Comparison of ENCODE assay signal across 17 mouse cellular contexts in genomic region chr2:164558426-164558825, GRCm38 (mm10). TPM values are rescaled to one million over a fixed set of nuclear protein-coding genes. Genes with fewer than 3 reads are reported as not detected.
A peak's percentile ranks its signal among the peaks of the same experiment; 100 is the strongest.
DNase-seq lines count a peak whose midpoint lies in the region; ATAC-seq lines count a peak whose summit lies in the region.
"Had no signal": no experiment of that assay in that cellular context is flagged by ENCODE, and none has a peak within 500 bp of the region (broad histone marks: within the 10 kb centered on the region; RNA-seq: fewer than 3 reads in every experiment).

No protein-coding gene starts in this region.

- H3K9ac ChIP-seq in lung, embryonic 16.5 days (ENCODE audit: low read length) = no peak overlapping the region
- no peak overlapping the region for H3K9ac ChIP-seq in stomach, embryonic 15.5 days
- H3K9ac ChIP-seq: heart, embryonic 13.5 days; liver, embryonic 12.5 days; neural tube, embryonic 15.5 days had no signal

- no peaks in the 10 kb centered on the region for H3K36me3 ChIP-seq in lung, embryonic 16.5 days (ENCODE audit: control insufficient read depth, insufficient read depth, low read length)
- H3K36me3 ChIP-seq in stomach, embryonic 15.5 days = no peaks in the 10 kb centered on the region
- H3K36me3 ChIP-seq: heart, embryonic 13.5 days; hindbrain, embryonic 10.5 days; liver, embryonic 12.5 days; neural tube, embryonic 15.5 days had no signal

- DNase-seq in lung, postnatal 10 days = no peak
- peak; percentile 60 to 67 for DNase-seq in frontal cortex, adult 2 months (ENCODE audit: extremely low spot score in 1 of 2, low spot score in 1 of 2)
- DNase-seq in layer of hippocampus, postnatal 36 days = peak; percentile 6 to 34
- no peak for DNase-seq in adrenal gland, adult 8-10 months
- DNase-seq in gastrocnemius, postnatal 10 days = no peak
- DNase-seq: cerebellum, adult 2 months; gastrocnemius, postnatal 36 days had no signal

- WGBS in lung, embryonic 16.5 days = 45% methylated on average over 8 of the region's 8 CpGs
- WGBS in stomach, embryonic 15.5 days = 70% methylated on average over 8 of the region's 8 CpGs

- H3K27me3 ChIP-seq in lung, embryonic 16.5 days (ENCODE audit: control insufficient read depth, insufficient read depth, low read depth, low read length) = no peaks in the 10 kb centered on the region; the same call in 1 of the 2 replicates
- H3K27me3 ChIP-seq in stomach, embryonic 15.5 days (replicated peaks) = no peaks in the 10 kb centered on the region

- peaks cover 12% of the 10 kb centered on the region for H3K4me1 ChIP-seq in lung, embryonic 16.5 days (replicated peaks; ENCODE audit: control insufficient read depth, insufficient read depth, low read length)
- peaks cover 8% of the 10 kb centered on the region for H3K4me1 ChIP-seq in stomach, embryonic 15.5 days

- H3K9me3 ChIP-seq in lung, embryonic 16.5 days (ENCODE audit: control insufficient read depth, low read length) = no peaks in the 10 kb centered on the region
- no peaks in the 10 kb centered on the region for H3K9me3 ChIP-seq in stomach, embryonic 15.5 days
- H3K9me3 ChIP-seq: heart, embryonic 13.5 days; hindbrain, embryonic 10.5 days; liver, embryonic 12.5 days; neural tube, embryonic 15.5 days had no signal

- H3K27ac ChIP-seq in lung, embryonic 16.5 days (ENCODE audit: low read length) = peak overlapping the region; percentile 71
- peak overlapping the region; percentile 73 for H3K27ac ChIP-seq in stomach, embryonic 15.5 days
- H3K27ac ChIP-seq: heart, embryonic 13.5 days; hindbrain, embryonic 10.5 days; liver, embryonic 12.5 days; neural tube, embryonic 15.5 days had no signal

- H3K4me3 ChIP-seq in lung, embryonic 16.5 days (ENCODE audit: low read length) = no peak overlapping the region
- H3K4me3 ChIP-seq in stomach, embryonic 15.5 days (replicated peaks) = no peak overlapping the region
- H3K4me3 ChIP-seq: heart, embryonic 13.5 days; hindbrain, embryonic 10.5 days; liver, embryonic 12.5 days; neural tube, embryonic 15.5 days had no signal

- H3K4me2 ChIP-seq in lung, embryonic 16.5 days (ENCODE audit: low read depth, low read length) = no peak overlapping the region
- H3K4me2 ChIP-seq in stomach, embryonic 15.5 days = no peak overlapping the region
- H3K4me2 ChIP-seq: neural tube, embryonic 15.5 days had no signal

- ATAC-seq in lung, embryonic 16.5 days (ENCODE audit: low read depth) = no peak
- ATAC-seq in stomach, embryonic 15.5 days (ENCODE audit: insufficient read depth, low FRiP score, low read depth) = no peak
- ATAC-seq: forebrain, embryonic 14.5 days; inflammation-experienced regulatory T-cells, adult 6 months; liver, embryonic 12.5 days had no signal

RNA-seq across cellular contexts. Expression of gene Wfdc2, which starts 3.8 kb away (rescaled TPM):
- 486 and 558 TPM in 2 replicates for polyA plus RNA-seq in lung, embryonic 16.5 days (2015; fragmentation: Nextera tagmentation; extraction: Ambion mirVana)
- polyA plus RNA-seq in frontal cortex, adult 2 months (2012; rRNA removed) = 0.76 and 1.2 TPM in 2 replicates
- total RNA-seq in layer of hippocampus, postnatal 36 days (2021) = not detected
- polyA plus RNA-seq in stomach, embryonic 15.5 days (2015; fragmentation: Nextera tagmentation; extraction: Ambion mirVana) = 162 and 175 TPM in 2 replicates
- total RNA-seq in adrenal gland, adult 8-10 months (2022) = not detected
- not detected for total RNA-seq in gastrocnemius, postnatal 10 days (2021)
- polyA plus RNA-seq: inflammation-experienced regulatory T-cells, adult 6 months had no signal

RNA-seq across cellular contexts. Expression of gene Spint3, which starts 14.8 kb away (rescaled TPM):
- not detected in 2 replicates for polyA plus RNA-seq in lung, embryonic 16.5 days (2015; fragmentation: Nextera tagmentation; extraction: Ambion mirVana)
- polyA plus RNA-seq in frontal cortex, adult 2 months (2012; rRNA removed) = not detected in 2 replicates
- not detected for total RNA-seq in layer of hippocampus, postnatal 36 days (2021)
- not detected in 2 replicates for polyA plus RNA-seq in stomach, embryonic 15.5 days (2015; fragmentation: Nextera tagmentation; extraction: Ambion mirVana)
- not detected for total RNA-seq in adrenal gland, adult 8-10 months (2022)
- not detected for total RNA-seq in gastrocnemius, postnatal 10 days (2021)
- total RNA-seq: gastrocnemius, postnatal 36 days; left cerebral cortex, postnatal 10 days had no signal
- polyA plus RNA-seq: cerebellum, adult 2 months; forebrain, embryonic 14.5 days; heart, embryonic 13.5 days; hindbrain, embryonic 10.5 days; inflammation-experienced regulatory T-cells, adult 6 months; kidney, embryonic 16.5 days; liver, embryonic 12.5 days; neural tube, embryonic 15.5 days had no signal

RNA-seq across cellular contexts. Expression of gene Wfdc6a, which starts 26.8 kb away (rescaled TPM):
- polyA plus RNA-seq in lung, embryonic 16.5 days (2015; fragmentation: Nextera tagmentation; extraction: Ambion mirVana) = 0.92 and 1.4 TPM in 2 replicates
- polyA plus RNA-seq in frontal cortex, adult 2 months (2012; rRNA removed) = 0.12 TPM in 1 of 2 replicates, not detected in the other
- not detected for total RNA-seq in layer of hippocampus, postnatal 36 days (2021)
- polyA plus RNA-seq in stomach, embryonic 15.5 days (2015; fragmentation: Nextera tagmentation; extraction: Ambion mirVana) = 1.0 and 1.5 TPM in 2 replicates
- under 1 TPM; 0.38 to 0.77 (median 0.52) TPM for total RNA-seq in adrenal gland, adult 8-10 months (2022)
- not detected for total RNA-seq in gastrocnemius, postnatal 10 days (2021)
- total RNA-seq: gastrocnemius, postnatal 36 days had no signal
- polyA plus RNA-seq: cerebellum, adult 2 months; forebrain, embryonic 14.5 days; hindbrain, embryonic 10.5 days; inflammation-experienced regulatory T-cells, adult 6 months; kidney, embryonic 16.5 days; neural tube, embryonic 15.5 days had no signal

RNA-seq across cellular contexts. Expression of gene Eppin, which starts 35.0 kb away (rescaled TPM):
- not detected in 2 replicates for polyA plus RNA-seq in lung, embryonic 16.5 days (2015; fragmentation: Nextera tagmentation; extraction: Ambion mirVana)
- not detected in 2 replicates for polyA plus RNA-seq in frontal cortex, adult 2 months (2012; rRNA removed)
- total RNA-seq in layer of hippocampus, postnatal 36 days (2021) = not detected
- not detected in 2 replicates for polyA plus RNA-seq in stomach, embryonic 15.5 days (2015; fragmentation: Nextera tagmentation; extraction: Ambion mirVana)
- total RNA-seq in adrenal gland, adult 8-10 months (2022) = not detected
- total RNA-seq in gastrocnemius, postnatal 10 days (2021) = not detected
- total RNA-seq: gastrocnemius, postnatal 36 days; left cerebral cortex, postnatal 10 days had no signal
- polyA plus RNA-seq: cerebellum, adult 2 months; forebrain, embryonic 14.5 days; heart, embryonic 13.5 days; hindbrain, embryonic 10.5 days; inflammation-experienced regulatory T-cells, adult 6 months; kidney, embryonic 16.5 days; liver, embryonic 12.5 days; neural tube, embryonic 15.5 days had no signal

RNA-seq across cellular contexts. Expression of gene Wfdc6b, which starts 54.9 kb away (rescaled TPM):
- not detected in 2 replicates for polyA plus RNA-seq in lung, embryonic 16.5 days (2015; fragmentation: Nextera tagmentation; extraction: Ambion mirVana)
- polyA plus RNA-seq in frontal cortex, adult 2 months (2012; rRNA removed) = not detected in 2 replicates
- not detected for total RNA-seq in layer of hippocampus, postnatal 36 days (2021)
- not detected in 2 replicates for polyA plus RNA-seq in stomach, embryonic 15.5 days (2015; fragmentation: Nextera tagmentation; extraction: Ambion mirVana)
- not detected for total RNA-seq in adrenal gland, adult 8-10 months (2022)
- total RNA-seq in gastrocnemius, postnatal 10 days (2021) = not detected
- total RNA-seq: gastrocnemius, postnatal 36 days; left cerebral cortex, postnatal 10 days had no signal
- polyA plus RNA-seq: forebrain, embryonic 14.5 days; heart, embryonic 13.5 days; hindbrain, embryonic 10.5 days; inflammation-experienced regulatory T-cells, adult 6 months; kidney, embryonic 16.5 days; liver, embryonic 12.5 days; neural tube, embryonic 15.5 days had no signal

Comparison
In these comparisons a context has a peak if more than half of its experiments do, and no peak if none do; other contexts are left out.
1. DNase-seq: peak in frontal cortex, adult 2 months (2 of 2) and layer of hippocampus, postnatal 36 days (2 of 2); none in lung, postnatal 10 days (single experiment), adrenal gland, adult 8-10 months (single experiment) and gastrocnemius, postnatal 10 days (single experiment).